Mouse (Mus musculus): ENCODE data around the gene Shroom3. TPM values are rescaled to one million over a fixed set of nuclear protein-coding genes. Genes with fewer than 3 reads are reported as not detected.

Gene Shroom3
- total RNA-seq, 4 experiments from 2014 or later, result 3.1 to 5.6 (median 4.1) TPM

- no peak for DNase-seq (ENCODE audit: low spot score in 2 of 2)
Observed at GRCm38 (mm10) chr5:92745390-92746253, 62.4 kb downstream of the Shroom3 start.

DNA sequence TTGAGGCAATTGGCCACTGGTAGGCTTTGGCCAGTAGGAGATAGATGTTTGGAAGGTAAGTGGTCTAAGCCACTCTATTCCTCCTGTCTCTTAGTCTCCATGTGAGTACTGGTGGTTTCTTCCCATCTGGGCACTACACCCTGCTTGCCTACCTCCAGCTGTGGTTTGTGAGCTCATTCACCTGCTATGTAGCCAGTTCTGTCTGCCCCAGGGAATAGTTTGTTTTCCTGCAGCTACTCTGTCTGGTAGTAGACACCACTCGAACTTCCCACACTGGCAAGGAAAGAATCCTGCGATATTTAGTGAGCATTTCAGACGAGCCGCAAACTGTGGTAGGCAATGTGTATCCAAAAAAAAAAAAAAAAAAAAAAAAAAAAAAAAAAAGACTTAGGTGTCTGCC lies 68.3 kb downstream of the Shroom3 start:
- no peak for DNase-seq (ENCODE audit: low spot score in 2 of 2)

- peak; percentile 4 to 9 for DNase-seq (ENCODE audit: low spot score in 2 of 2)
Observed at GRCm38 (mm10) chr5:92755241-92755775, 72.1 kb downstream of the Shroom3 start.

- DNase-seq (ENCODE audit: low spot score in 2 of 2), result no peak
Observed at GRCm38 (mm10) chr5:92759156-92759745, 76.0 kb downstream of the Shroom3 start.

GRCm38 (mm10) chr5:92760542-92760941 lies 77.3 kb downstream of the Shroom3 start:
- DNase-seq (ENCODE audit: low spot score in 2 of 2), result no peak

DNA sequence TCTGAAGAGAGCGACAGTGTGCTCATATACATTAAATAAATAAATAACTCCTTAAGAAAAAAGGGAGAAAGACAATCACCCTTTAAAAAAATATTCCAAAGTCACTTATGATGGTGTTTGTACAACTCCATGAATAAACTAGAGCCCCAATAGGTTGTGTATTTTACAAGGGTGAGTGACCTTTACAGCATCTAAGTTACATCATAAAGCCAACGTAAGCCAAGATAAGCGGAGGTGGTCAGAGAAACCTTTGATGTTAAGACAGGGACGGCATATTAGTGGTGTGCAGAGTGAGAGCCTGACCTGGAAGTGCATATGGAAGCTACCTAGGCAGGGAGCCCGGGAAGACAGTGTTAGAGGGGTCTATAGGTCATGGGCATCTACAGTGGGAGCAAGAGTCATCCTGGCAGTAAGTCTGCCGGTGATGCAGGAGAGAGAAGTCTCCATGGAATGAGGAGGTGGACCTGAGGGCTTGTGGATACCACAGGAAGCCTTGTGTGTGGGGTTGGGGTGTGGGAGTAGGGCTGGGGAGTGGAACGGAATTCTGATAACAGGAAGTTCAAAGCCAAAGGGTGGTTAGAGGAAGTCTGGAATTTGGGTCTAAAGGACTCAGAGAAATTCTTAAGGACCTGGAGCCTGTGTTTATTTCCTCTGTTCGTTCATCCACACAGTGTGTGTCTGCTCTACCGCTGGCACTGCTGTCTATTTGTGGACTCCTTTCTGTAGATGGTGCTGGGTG lies 78.5 kb downstream of the Shroom3 start:
- no peak for DNase-seq (ENCODE audit: low spot score in 2 of 2)

DNA sequence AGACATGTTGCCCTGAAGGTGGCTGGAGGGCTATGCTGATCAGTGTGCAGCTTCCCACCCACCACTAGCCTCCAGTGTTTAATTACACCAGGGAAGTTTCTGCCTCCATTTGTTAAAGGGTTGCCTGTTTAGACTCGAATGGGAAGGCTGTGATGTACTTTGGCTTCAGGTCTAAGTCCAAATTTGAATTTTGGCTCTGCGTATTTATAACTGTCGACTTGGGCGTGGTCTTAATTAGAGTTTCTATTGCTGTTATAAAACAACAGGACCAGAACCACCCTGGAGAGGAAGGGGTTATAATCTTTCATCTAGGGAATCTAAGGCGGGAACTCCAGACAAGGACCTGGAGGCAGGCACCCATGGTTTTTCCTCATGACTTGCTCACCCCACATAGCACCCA lies 79.2 kb downstream of the Shroom3 start:
- no peak for DNase-seq (ENCODE audit: low spot score in 2 of 2)

DNA sequence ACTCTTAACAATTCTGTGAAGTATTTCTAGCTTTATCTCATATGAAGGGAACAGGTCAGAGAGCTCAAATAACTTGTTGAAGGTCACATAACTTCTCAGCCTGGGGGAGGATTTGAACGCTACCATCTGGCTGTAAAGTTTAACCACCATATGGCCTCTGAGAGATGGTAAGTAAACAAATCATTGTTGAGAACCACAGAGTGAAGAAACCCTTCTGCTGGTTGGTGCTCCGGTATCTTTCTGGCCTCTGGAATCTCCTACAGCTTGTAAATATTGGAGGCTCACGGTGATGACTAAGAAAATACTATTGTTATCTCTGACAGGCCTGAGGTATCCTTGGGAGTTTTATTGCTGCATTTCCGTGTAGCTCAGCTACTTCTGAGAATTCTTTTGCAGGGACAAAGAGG lies 80.3 kb downstream of the Shroom3 start:
- DNase-seq (ENCODE audit: low spot score in 2 of 2), result no peak

DNA sequence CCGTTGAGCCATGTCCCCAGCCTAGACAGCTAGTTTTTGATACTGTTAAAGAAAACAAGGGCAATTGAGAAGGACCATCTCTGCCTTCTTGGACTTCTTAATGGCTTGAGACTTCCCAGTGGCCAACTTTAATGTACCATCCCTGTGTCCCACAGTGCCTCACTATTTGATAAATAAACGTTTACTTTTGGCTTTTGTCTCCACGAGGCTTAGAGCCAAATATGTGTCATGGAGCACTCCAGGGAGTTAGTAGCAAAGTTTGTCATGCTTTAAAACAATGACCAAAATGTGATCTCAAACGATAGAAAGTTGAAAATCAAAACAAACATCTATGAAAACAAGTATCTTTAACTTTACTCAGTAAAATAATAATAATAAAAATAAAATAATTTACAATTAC lies 83.1 kb downstream of the Shroom3 start:
- DNase-seq (ENCODE audit: low spot score in 2 of 2), result no peak

DNA sequence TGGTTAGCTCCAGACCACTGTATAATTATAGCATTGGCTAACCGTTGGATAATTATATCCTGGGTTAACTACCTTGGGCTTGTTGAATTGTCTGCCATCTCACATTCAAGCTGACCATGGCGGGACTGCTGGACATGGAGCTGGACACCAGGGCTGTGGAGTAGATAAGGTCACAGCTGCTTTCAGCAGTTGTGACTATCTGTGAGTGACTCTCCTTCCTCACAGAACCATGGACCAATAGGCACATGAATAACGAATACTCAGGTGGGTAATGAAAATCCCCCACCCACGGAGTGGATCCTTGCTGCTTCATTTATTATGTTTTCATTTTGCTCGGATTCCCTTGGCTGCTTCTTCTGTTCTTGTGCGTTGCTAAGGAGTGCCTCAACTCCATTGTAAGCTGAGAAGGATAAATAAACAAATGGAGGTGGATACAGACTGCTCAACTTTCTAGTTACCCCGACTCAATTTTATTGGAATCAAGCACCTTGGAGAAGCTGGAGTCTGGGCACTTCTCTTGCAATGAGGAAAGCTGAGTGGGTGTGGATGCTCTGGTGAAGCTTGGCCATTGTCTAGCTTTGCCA lies 84.1 kb downstream of the Shroom3 start:
- no peak for DNase-seq (ENCODE audit: low spot score in 2 of 2)

GRCm38 (mm10) chr5:92767857-92768291 lies 84.6 kb downstream of the Shroom3 start:
- DNase-seq (ENCODE audit: low spot score in 2 of 2), result no peak

GRCm38 (mm10) chr5:92773821-92774220 lies 90.6 kb downstream of the Shroom3 start:
- no peak for DNase-seq (ENCODE audit: low spot score in 2 of 2)

GRCm38 (mm10) chr5:92774419-92774818 lies 91.2 kb downstream of the Shroom3 start:
- no peak for DNase-seq (ENCODE audit: low spot score in 2 of 2)

GRCm38 (mm10) chr5:92774893-92775292 lies 91.7 kb downstream of the Shroom3 start:
- DNase-seq (ENCODE audit: low spot score in 2 of 2), result no peak

GRCm38 (mm10) chr5:92778395-92778794 lies 95.2 kb downstream of the Shroom3 start:
- DNase-seq (ENCODE audit: low spot score in 2 of 2), result no peak

DNA sequence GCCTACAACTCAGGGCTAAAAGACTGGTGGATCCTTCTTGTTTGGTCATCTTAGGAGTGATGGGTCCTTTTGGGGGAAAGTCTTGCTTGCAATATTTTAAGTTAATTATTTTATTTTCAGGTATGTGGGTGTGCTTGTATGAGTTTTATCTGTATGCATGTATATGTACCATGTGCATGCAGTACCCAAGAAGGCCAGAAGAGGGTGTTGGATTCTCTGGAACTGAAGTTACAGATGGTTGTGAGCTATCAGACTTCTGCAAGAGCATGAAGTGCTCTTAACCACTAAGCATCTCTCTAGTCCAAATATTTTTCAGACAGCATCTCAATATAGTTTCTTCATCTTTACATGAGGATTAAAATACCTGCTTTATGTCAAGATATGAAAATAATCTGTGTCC lies 97.8 kb downstream of the Shroom3 start:
- DNase-seq (ENCODE audit: low spot score in 2 of 2), result no peak

DNA sequence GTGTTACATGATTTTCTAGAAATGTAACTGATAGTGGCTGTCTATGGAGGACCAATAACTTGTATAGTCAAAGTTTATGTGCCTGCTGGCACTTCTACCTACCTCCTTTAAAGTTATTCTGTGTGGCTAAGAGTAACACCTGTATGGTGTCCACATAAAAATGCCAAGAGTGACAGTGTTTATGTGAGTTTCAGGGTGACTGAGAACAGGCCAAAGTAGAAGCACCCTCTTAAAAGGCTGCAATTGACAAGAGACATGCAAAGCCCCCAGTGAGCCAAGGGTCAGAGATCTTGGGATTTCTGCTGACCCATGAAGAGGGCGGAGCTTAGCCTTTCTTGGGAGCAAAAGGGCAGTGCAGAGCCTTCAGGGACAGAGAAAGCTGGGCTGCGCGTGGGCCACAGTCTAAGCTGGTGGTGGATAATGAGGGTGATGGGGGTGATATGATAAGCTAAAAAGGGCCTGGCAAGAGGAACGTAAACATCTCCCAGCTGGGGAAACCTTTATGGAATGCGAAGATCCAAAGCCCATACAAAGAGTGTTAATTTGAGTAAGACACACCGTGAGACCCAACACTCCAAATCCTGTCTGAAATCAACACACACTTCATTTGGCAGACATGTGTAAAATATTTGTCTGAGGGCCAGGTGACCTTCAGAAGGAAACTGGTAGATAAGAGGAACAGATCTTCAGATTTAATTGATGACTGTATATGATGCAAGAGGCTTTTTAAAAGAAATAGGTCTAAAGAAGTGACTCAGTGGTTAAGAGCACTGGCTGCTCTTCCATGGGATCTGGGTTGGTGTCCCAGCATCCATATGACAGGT lies 101.0 kb downstream of the Shroom3 start:
- no peak for DNase-seq (ENCODE audit: low spot score in 2 of 2)

GRCm38 (mm10) chr5:92785870-92786436 lies 102.7 kb downstream of the Shroom3 start:
- DNase-seq (ENCODE audit: low spot score in 2 of 2), result no peak

DNA sequence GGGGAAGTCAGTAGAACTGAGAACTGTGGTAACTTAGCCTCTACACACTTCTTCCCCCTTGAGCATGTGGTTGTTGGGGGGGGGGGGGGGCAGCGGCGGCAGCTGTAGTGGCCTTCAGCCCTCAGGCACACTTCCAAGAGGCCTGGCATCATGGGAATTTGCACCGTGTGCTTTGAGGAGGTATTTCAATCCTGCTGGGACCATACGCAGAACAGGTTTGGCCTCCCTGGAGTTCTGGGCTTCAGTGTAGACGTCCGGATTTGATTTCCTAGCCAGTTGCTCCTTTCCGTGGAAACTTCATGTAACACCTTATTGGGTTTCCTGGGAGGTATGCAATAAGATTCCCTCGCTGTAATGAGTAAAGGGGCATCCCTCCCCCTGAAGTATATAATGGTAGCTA lies 105.8 kb downstream of the Shroom3 start:
- no peak for DNase-seq (ENCODE audit: low spot score in 2 of 2)

All from layer of hippocampus, adult 8-10 months (tissue).